Mouse (Mus musculus): ENCODE data around the gene Braf. TPM values are rescaled to one million over a fixed set of nuclear protein-coding genes. Genes with fewer than 3 reads are reported as not detected.

Braf gene
- polyA plus RNA-seq, 1 experiment from 2014 or later, result 18.4 TPM

DNA sequence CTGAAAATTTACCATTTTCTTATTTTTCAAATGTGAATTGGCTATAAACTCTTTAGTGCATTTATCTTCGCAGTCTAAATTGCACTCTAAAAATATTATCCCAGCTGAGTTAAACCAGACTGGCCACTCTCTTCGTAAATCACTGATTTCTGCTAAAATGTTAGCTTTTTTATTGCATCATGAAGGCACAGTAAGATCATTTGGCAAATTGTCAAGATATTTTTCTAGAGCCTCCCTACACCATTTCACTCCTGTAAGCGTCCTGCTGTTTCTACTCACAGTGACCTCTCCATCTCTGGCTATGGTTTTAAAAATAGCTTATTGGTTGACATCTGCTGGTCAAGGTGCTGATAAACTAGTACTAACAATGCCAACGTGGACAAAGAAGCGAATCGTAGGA, 119.2 kb downstream of the Braf start:
- Histone ChIP-seq H3K4me3 (no peak overlapping the region), H3K4me2 (no peak overlapping the region), H3K27me3 (no peaks in the 10 kb centered on the region), H3K36me3 (ENCODE audit: poor library complexity, severe bottlenecking) (peaks cover 24% of the 10 kb centered on the region), H3K9ac (no peak overlapping the region), H3K4me1 (no peaks in the 10 kb centered on the region), H3K9me3 (replicated peaks) (no peaks in the 10 kb centered on the region), H3K27ac (no peak overlapping the region)
- WGBS, result 91% methylated on average over 6 of the region's 6 CpGs
- no peak for ATAC-seq

DNA sequence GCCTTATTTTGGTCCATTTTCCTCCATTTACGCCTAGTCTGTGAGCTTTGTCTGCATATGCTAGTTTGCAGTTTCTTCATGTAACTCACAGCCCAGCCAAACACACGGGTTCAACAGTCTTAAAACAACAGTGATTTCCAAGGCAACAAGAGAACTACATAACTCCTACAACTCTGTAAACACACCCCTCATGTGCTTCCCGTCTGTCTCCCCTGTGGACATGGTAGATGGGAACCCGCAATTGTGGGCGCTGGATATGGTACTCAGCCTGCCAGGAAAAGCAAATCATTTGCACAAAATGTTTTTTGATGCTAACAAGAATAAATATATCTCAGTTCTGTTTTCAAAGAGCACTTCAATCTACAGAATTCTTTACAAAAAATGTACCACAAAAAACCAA, 120.7 kb downstream of the Braf start:
- Histone ChIP-seq H3K4me2 (no peak overlapping the region), H3K9me3 (replicated peaks) (no peaks in the 10 kb centered on the region), H3K27ac (no peak overlapping the region), H3K4me1 (no peaks in the 10 kb centered on the region), H3K4me3 (no peak overlapping the region), H3K36me3 (ENCODE audit: poor library complexity, severe bottlenecking) (peaks cover 35% of the 10 kb centered on the region), H3K9ac (no peak overlapping the region), H3K27me3 (no peaks in the 10 kb centered on the region)
- WGBS, result 85% methylated on average over 5 of the region's 5 CpGs
- no peak for ATAC-seq

DNA sequence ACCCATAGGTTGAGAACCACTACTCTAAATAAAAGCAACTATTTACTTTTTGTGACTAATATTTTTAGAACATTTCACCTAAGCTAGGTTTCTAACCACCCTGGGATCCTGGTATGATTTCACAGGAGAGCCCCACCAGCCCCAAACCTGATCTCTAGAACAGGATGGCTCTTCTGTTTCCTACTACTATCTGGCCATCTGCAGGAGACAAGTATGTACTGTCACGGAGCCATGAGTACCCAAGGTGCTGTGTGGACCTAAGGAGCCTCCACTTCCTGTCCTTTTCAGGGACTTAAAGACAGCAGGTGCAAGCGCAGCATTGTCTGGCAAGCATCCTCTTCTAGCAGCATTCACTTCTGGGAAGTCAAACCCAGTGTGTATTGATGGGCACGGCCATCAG, 123.4 kb downstream of the Braf start:
- no peak for ATAC-seq
- Histone ChIP-seq H3K9ac (no peak overlapping the region), H3K4me3 (no peak overlapping the region), H3K4me1 (no peaks in the 10 kb centered on the region), H3K4me2 (no peak overlapping the region), H3K27ac (no peak overlapping the region), H3K9me3 (replicated peaks) (no peaks in the 10 kb centered on the region), H3K36me3 (ENCODE audit: poor library complexity, severe bottlenecking) (peaks cover 53% of the 10 kb centered on the region), H3K27me3 (no peaks in the 10 kb centered on the region)
- 82% methylated on average over 3 of the region's 3 CpGs for WGBS

DNA sequence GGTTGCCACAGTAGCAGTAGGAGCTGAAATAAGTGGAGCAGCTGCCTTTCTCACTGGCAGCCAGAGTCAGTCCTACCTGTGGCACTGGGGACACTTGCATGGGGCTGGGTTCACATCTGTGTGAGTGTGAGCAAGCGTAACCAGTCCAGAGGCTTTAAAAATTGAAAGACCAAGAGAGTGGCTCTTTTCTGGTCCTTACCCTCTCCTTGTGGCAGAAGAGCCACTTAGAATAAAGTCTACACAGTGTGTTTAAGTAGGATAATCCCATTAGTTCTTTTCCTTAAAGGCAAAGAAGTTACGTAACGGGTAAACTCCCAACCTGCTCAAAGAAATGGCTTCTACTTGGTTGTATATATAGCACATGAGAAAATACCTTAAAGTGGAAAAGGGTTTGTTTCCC, 124.4 kb downstream of the Braf start:
- H3K9me3 ChIP-seq (replicated peaks), result no peaks in the 10 kb centered on the region
- peaks cover 58% of the 10 kb centered on the region for H3K36me3 ChIP-seq (ENCODE audit: poor library complexity, severe bottlenecking)
- 91% methylated on average over 3 of the region's 3 CpGs for WGBS

DNA sequence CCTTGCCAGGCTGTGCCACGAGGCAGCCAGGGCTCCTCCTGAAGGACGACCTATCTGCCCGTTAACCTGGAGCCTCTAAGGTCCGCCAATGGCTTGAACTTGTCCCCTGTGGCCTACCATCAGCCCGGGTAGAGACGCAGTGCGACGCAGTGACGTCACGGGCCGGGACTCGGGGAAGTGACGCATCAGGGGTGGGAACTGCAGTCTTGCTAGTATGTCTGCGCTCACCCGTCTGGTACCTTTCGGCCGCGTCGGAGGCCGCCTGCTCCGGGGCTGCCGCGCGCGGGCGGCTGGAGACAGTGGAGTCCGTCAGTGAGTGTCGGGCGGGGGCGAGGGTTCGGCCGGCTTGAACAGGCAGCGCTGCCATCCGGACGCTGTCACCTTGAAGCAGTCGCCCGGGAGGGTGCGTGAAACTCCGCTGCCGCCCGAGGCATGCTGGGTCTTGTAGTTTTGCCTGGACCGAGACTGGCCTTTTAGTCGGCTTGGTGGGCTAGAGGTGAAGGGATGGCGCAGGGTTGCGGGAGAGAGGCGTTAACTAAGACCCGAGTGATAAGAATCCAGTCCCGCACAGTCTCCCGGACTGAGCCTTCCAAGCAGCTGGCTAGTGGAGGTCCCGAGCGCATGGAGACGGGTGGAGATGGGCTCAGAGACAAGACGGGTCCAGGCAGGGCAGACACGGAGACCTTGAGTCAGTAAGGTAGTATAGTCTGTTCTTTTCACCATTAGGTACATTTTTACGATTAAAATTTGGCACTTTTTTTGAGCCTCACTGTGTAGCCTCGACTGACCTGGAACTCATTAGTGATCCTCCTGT, 132.7 kb downstream of the Braf start, which contains the start of gene Ndufb2:
TSS of gene Ndufb2 (plus strand) at position 174 of the 814 bp plus-strand sequence.
- peak; percentile 99 for ATAC-seq
- Histone ChIP-seq H3K27me3 (no peaks in the 10 kb centered on the region), H3K27ac (peak within 1 kb of the TSS; percentile 83), H3K4me3 (peak within 1 kb of the TSS; percentile 80), H3K4me1 (peaks cover 12% of the 10 kb centered on the region), H3K4me2 (peak within 1 kb of the TSS; percentile 66), H3K36me3 (ENCODE audit: poor library complexity, severe bottlenecking) (peaks cover 23% of the 10 kb centered on the region), H3K9me3 (replicated peaks) (no peaks in the 10 kb centered on the region), H3K9ac (peak within 1 kb of the TSS; percentile 83)
- under 1% methylated on average over 56 of the region's 56 CpGs for WGBS

More for the DNA sequence above, 124.4 kb downstream of the Braf start:
- Histone ChIP-seq H3K4me1 (no peaks in the 10 kb centered on the region), H3K4me3 (no peak overlapping the region), H3K4me2 (no peak overlapping the region), H3K27ac (no peak overlapping the region), H3K27me3 (no peaks in the 10 kb centered on the region), H3K9ac (no peak overlapping the region)
- no peak for ATAC-seq

DNA sequence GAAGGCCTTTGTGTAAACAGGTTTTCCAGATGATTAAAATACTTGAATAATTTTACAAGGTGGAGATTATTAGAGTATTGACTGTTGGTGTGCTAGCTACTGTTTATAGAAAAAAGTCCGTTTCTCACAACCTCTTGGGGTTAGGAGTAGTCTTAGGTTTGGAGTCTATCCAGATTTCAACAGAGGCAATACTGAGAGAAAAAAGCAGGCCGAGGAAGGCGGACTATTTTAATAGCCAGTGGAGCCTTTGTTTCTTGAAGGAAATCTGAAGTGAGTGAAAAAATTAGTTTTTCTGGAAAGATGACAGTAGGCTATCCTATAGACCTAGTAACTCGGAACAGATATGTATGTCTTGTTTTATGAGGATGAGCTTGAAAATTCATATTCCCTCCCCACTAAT, 133.8 kb downstream of the Braf start:
- WGBS, result 95% methylated on average over 4 of the region's 4 CpGs
- H3K27ac ChIP-seq, result no peak overlapping the region
- peaks cover 27% of the 10 kb centered on the region for H3K36me3 ChIP-seq (ENCODE audit: poor library complexity, severe bottlenecking)
- H3K9me3 ChIP-seq (replicated peaks), result no peaks in the 10 kb centered on the region
- peak overlapping the region; percentile 66; the same call in 1 of the 2 replicates for H3K4me2 ChIP-seq
- peaks cover 12% of the 10 kb centered on the region for H3K4me1 ChIP-seq
- no peaks in the 10 kb centered on the region for H3K27me3 ChIP-seq
- no peak overlapping the region for H3K9ac ChIP-seq
- no peak overlapping the region for H3K4me3 ChIP-seq
- ATAC-seq, result no peak

DNA sequence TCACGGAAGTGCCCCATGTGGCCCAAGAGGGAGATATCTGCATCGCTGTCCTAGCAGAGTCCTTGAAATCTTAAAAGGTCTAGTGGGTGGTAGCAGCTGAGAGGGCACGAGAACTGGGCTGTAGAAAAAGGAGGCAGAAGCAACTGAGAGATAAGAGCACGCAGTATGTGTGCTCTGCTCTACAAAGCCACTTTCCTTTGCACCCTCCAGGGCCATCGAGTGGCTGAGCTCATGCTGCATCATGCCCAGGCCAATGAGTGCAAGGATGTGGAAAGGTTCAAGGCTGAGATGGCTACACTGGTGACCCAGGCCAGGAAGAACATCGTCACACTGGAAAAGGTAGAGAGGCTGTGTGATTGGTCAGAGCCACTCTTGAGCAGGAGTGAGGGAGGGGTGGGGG, 139.7 kb downstream of the Braf start, which contains the start of gene Gm42420:
TSS of gene Gm42420 (plus strand) at position 237 of the 400 bp plus-strand sequence.
- Histone ChIP-seq H3K4me3 (no peak within 1 kb of the TSS), H3K9ac (no peak within 1 kb of the TSS), H3K9me3 (replicated peaks) (no peaks in the 10 kb centered on the region), H3K27ac (no peak within 1 kb of the TSS), H3K27me3 (no peaks in the 10 kb centered on the region), H3K36me3 (ENCODE audit: poor library complexity, severe bottlenecking) (peaks cover 79% of the 10 kb centered on the region), H3K4me1 (no peaks in the 10 kb centered on the region), H3K4me2 (no peak within 1 kb of the TSS)
- no peak for ATAC-seq
- 93% methylated on average over 6 of the region's 6 CpGs for WGBS

DNA sequence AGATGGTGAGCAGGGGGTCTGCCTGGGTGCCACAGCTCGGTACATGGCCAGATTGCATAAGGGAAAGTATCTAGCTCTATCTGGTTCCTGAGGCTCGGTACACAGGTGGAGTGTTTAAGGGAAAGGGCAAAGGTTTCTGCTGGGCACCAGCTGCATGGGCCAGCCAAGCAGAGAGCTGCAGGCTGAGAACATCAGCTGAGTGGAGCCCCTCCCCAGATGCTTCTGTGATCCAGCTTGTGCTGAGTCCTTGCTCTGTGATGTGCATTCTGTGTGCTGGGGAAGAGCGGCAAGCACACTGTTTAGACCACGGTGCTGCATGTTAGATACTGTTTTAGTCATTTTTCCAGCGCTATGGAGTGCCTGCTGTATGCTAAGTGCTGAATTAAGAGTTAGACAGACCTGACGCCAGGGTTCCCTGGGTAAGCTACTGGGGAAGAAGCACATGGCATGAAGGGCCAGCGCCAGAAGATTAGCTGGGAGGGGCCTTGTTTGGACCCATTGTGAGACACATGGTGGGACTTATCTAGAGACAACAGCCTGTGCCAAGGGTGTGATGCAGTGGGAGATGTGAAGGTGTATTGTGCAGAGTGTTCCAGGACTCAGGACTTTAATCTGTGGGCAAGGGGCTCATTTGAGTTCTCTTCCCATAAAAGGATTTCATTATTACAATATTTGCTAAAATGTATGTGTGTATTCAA, 144.0 kb downstream of the Braf start:
- H3K9me3 ChIP-seq (replicated peaks), result no peaks in the 10 kb centered on the region
- no peak overlapping the region for H3K4me2 ChIP-seq
- H3K27me3 ChIP-seq, result no peaks in the 10 kb centered on the region
- no peak overlapping the region for H3K27ac ChIP-seq
- no peak for ATAC-seq
- no peaks in the 10 kb centered on the region for H3K4me1 ChIP-seq
- H3K9ac ChIP-seq, result no peak overlapping the region
- peaks cover 83% of the 10 kb centered on the region for H3K36me3 ChIP-seq (ENCODE audit: poor library complexity, severe bottlenecking)
- WGBS, result 80% methylated on average over 7 of the region's 7 CpGs
- H3K4me3 ChIP-seq, result no peak overlapping the region

DNA sequence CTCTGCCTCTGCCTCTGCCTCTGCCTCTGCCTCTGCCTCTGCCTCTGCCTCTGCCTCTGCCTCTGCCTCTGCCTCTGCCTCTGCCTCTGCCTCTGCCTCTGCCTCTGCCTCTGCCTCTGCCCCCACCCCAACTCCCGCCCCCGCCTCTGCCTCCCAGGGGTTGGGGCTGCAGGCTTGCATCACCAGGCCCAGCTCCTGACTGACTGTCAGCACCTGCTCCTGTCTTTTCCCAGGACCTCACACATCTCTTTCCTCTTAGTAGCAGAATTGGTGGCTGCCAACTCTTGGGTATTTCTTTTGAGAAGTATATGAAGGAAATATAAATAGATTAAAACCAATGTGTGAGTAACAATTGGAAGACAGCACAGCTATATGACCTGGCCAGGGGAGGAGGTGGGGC, 144.7 kb downstream of the Braf start:
- H3K4me3 ChIP-seq, result no peak overlapping the region
- ATAC-seq, result no peak
- H3K36me3 ChIP-seq (ENCODE audit: poor library complexity, severe bottlenecking), result peaks cover 76% of the 10 kb centered on the region
- H3K27me3 ChIP-seq, result no peaks in the 10 kb centered on the region
- H3K27ac ChIP-seq, result no peak overlapping the region
- H3K4me1 ChIP-seq, result no peaks in the 10 kb centered on the region
- no peak overlapping the region for H3K4me2 ChIP-seq
- H3K9ac ChIP-seq, result no peak overlapping the region
- no peaks in the 10 kb centered on the region for H3K9me3 ChIP-seq (replicated peaks)
- WGBS, result 90% methylated on average over 2 of the region's 2 CpGs

DNA sequence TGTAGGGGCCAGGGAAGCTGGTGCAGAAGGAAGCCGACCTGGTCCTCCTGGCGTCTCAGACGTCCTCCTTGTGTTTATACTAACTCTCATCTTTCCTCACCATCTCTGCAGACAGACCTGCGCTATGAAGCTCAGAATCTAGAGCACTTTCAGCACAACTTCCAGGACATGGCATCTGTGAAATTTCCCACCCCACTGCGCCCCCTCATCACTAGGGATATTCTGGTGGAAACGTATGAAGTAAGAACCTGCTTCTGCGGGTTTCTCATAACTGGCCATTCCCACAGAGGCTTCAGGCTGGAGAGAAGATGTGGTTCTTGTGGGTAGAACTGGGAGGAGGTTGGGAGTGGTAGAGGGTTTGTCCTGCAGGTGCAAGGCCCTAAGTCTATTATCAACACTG, 145.7 kb downstream of the Braf start:
- 94% methylated on average over 7 of the region's 7 CpGs for WGBS
- Histone ChIP-seq H3K4me1 (peaks cover 8% of the 10 kb centered on the region), H3K27me3 (no peaks in the 10 kb centered on the region), H3K27ac (no peak overlapping the region), H3K36me3 (ENCODE audit: poor library complexity, severe bottlenecking) (peaks cover 68% of the 10 kb centered on the region), H3K9ac (no peak overlapping the region), H3K4me3 (no peak overlapping the region), H3K9me3 (replicated peaks) (no peaks in the 10 kb centered on the region), H3K4me2 (no peak overlapping the region)
- ATAC-seq, result no peak

DNA sequence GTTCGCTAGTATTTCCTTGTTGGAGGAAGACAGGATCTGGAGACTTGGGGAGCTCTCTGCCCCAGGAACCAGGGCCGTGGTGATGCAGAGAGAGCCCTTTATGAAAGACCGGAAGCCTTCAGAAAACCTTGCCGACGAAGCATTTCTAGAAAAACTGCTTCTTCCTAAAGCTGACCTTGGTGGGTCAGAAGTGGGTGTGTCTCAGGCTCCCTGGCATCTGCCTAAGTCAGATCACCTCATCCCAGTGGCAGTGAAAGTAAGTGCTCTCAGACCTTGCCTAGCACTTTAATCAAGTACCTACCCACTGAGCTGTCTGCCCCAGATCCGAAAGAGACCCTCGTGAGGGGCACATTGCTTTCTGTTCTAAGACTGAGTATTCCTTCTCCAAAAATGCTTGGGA, 150.3 kb downstream of the Braf start:
- Histone ChIP-seq H3K9ac (peak overlapping the region; percentile 92), H3K27ac (no peak overlapping the region)
- WGBS, result 69% methylated on average over 7 of the region's 7 CpGs

DNA sequence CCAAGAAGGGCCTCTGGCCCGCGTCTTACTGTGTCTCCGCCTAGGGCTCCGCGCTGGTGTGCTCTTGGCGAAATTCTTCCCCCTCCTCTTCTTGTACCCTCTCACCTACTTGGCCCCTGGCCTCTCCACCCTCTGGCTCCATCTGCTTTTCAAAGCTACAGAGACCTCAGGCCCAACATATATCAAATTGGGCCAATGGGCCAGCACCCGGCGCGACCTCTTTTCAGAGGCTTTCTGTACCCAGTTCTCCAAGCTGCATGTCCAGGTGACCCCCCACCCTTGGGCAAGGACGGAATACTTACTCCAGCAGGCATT, 150.8 kb downstream of the Braf start:
- Histone ChIP-seq H3K9ac (peak overlapping the region; percentile 92), H3K4me1 (peaks cover 11% of the 10 kb centered on the region), H3K4me2 (peak overlapping the region; percentile 92), H3K4me3 (peak overlapping the region; percentile 84), H3K9me3 (replicated peaks) (no peaks in the 10 kb centered on the region), H3K27me3 (no peaks in the 10 kb centered on the region), H3K27ac (peak overlapping the region; percentile 95), H3K36me3 (ENCODE audit: poor library complexity, severe bottlenecking) (peaks cover 24% of the 10 kb centered on the region)
- peak; percentile 33 for ATAC-seq
- WGBS, result 22% methylated on average over 10 of the region's 10 CpGs

More for the DNA sequence above, 150.3 kb downstream of the Braf start:
- no peak for ATAC-seq
- H3K4me3 ChIP-seq, result peak overlapping the region; percentile 84
- peak overlapping the region; percentile 92 for H3K4me2 ChIP-seq
- peaks cover 11% of the 10 kb centered on the region for H3K4me1 ChIP-seq
- no peaks in the 10 kb centered on the region for H3K27me3 ChIP-seq
- peaks cover 29% of the 10 kb centered on the region for H3K36me3 ChIP-seq (ENCODE audit: poor library complexity, severe bottlenecking)
- H3K9me3 ChIP-seq (replicated peaks), result no peaks in the 10 kb centered on the region
